Mouse (Mus musculus) olfactory bulb, adult 2 months (tissue): ENCODE results near the gene Col4a1.

Source experiments
- CTCF ChIP-seq: fragments of 200-500 bp; IDR thresholded peaks from 2 replicates; pipeline ENCODE4 v1.5.1; 2012; ENCODE audit warnings: low read depth, mild to moderate bottlenecking, low read length, moderate library complexity; ENCODE audit not compliant: insufficient read depth
- POLR2A ChIP-seq: fragments of 200-500 bp; IDR thresholded peaks from 2 replicates; pipeline ENCODE4 v1.6.1; 2012; ENCODE audit warnings: mild to moderate bottlenecking, low read depth, low read length, moderate library complexity; ENCODE audit not compliant: insufficient read depth

- TF ChIP-seq POLR2A (no peak), CTCF (no peak)
These were observed 130.5 kb downstream of the Col4a1 start for GRCm38 (mm10) chr8:11182148-11182484.
